In the genomic region with DNA sequence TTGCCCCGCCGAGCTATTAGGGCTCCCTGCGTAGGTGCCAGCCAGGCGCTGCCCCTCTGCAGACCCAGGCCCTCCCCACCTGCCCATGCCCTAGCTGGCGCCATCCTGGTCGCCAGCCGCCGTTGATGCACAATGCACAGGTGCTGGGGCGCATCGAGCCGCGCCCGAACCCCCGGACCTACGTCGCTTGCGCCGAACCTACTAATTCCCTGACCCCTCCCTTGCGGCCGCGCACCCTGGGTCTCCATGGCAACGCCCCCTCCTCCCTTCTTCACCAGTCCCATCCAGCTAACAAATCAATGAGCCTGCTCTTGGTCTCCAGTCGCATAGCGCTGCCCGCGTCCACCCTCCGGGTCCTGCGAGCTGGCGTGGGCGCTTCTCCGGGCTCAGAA, we compare ENCODE assay signal across 8 mouse cellular contexts. TPM values are rescaled to one million over a fixed set of nuclear protein-coding genes. Genes with fewer than 3 reads are reported as not detected.
A peak's percentile ranks its signal among the peaks of the same experiment; 100 is the strongest.
DNase-seq lines count a peak whose midpoint lies in the region; ATAC-seq and TF ChIP-seq lines count a peak whose summit lies in the region.

No protein-coding gene starts in this region.

- H3K4me2 ChIP-seq in embryonic facial prominence, embryonic 13.5 days, result peak overlapping the region; percentile 80
- peak overlapping the region; percentile 91 for H3K4me2 ChIP-seq in limb, embryonic 13.5 days (replicated peaks)
- H3K4me2 ChIP-seq in neural tube, embryonic 13.5 days, result peak overlapping the region; percentile 93

- H3K27ac ChIP-seq in kidney, adult 2 months (ENCODE audit: insufficient read depth, low read depth, low read length), result no peak overlapping the region
- no peak overlapping the region for H3K27ac ChIP-seq in ES-E14 (ENCODE audit: insufficient read depth, low read depth, low read length, poor library complexity, severe bottlenecking)
- H3K27ac ChIP-seq in embryonic facial prominence, embryonic 13.5 days, result no peak overlapping the region
- 0 out of 2 replicates have a peak overlapping the region, but pooled peaks have one; percentile 23 for H3K27ac ChIP-seq in limb, embryonic 13.5 days
- peak overlapping the region; percentile 94 for H3K27ac ChIP-seq in neural tube, embryonic 13.5 days (replicated peaks)

- no peak for TF ChIP-seq POLR2A in kidney, adult 2 months (IDR thresholded peaks at IDR 0.05; ENCODE audit: low read depth, low read length)

- peak overlapping the region; percentile 64 for H3K4me3 ChIP-seq in kidney, adult 2 months (ENCODE audit: insufficient read depth, low read depth, low read length)
- peak overlapping the region; percentile 68 to 76 for H3K4me3 ChIP-seq in ES-E14 (ENCODE audit: insufficient read depth in 1 of 2, low read depth in 1 of 2, low read length in 2 of 2, poor library complexity in 1 of 2, severe bottlenecking in 1 of 2)
- peak overlapping the region; percentile 76 for H3K4me3 ChIP-seq in embryonic facial prominence, embryonic 13.5 days
- peak overlapping the region; percentile 77 for H3K4me3 ChIP-seq in limb, embryonic 13.5 days
- peak overlapping the region; percentile 74 for H3K4me3 ChIP-seq in neural tube, embryonic 13.5 days

- no peaks in the 10 kb centered on the region for H3K36me3 ChIP-seq in kidney, adult 2 months (ENCODE audit: control insufficient read depth, insufficient read depth, low read length)
- H3K36me3 ChIP-seq in ES-E14 (ENCODE audit: control insufficient read depth, insufficient read depth, low read length, poor library complexity, severe bottlenecking), result no peaks in the 10 kb centered on the region
- H3K36me3 ChIP-seq in embryonic facial prominence, embryonic 13.5 days, result peaks cover 10% of the 10 kb centered on the region
- H3K36me3 ChIP-seq in limb, embryonic 13.5 days, result peaks cover 10% of the 10 kb centered on the region
- peaks cover 8% of the 10 kb centered on the region for H3K36me3 ChIP-seq in neural tube, embryonic 13.5 days

- H3K9ac ChIP-seq in ES-E14 (ENCODE audit: insufficient read depth, low read depth, low read length, poor library complexity, severe bottlenecking), result peak overlapping the region; percentile 45
- peak overlapping the region; percentile 72 for H3K9ac ChIP-seq in embryonic facial prominence, embryonic 13.5 days
- H3K9ac ChIP-seq in limb, embryonic 13.5 days, result peak overlapping the region; percentile 68
- H3K9ac ChIP-seq in neural tube, embryonic 13.5 days, result peak overlapping the region; percentile 88

- DNase-seq in kidney, adult 2 months, result no peak
- no peak for DNase-seq in kidney, postnatal 14 days
- DNase-seq in ES-E14 (ENCODE audit: low read depth, low spot score), result no peak
- no peak for DNase-seq in T-cell, adult 2 months (ENCODE audit: low spot score)
- DNase-seq in adrenal gland, postnatal 4 days (ENCODE audit: low spot score in 2 of 2), result no peak

- in situ Hi-C loops in ES-E14 (cut with MboI; ENCODE audit: low sequenced_read_pairs in 2 of 2, unreplicated experiment in 2 of 2), result loop anchor here in 1 of 2 experiments (10.0 kb wide), 1 partner anchor 503 kb away; a partner anchor contains a TSS

- no peak for TF ChIP-seq CTCF in kidney, adult 2 months (conservative IDR thresholded peaks at IDR 0.05; ENCODE audit: insufficient read depth, insufficient read length, low read depth, low read length)

- under 1% methylated on average over 31 of the region's 31 CpGs for WGBS in kidney, adult 2 months
- WGBS in embryonic facial prominence, embryonic 13.5 days, result 0% methylated on average over 31 of the region's 31 CpGs
- under 1% methylated on average over 31 of the region's 31 CpGs for WGBS in limb, embryonic 13.5 days
- WGBS in neural tube, embryonic 13.5 days, result under 1% methylated on average over 31 of the region's 31 CpGs

- H3K9me3 ChIP-seq in ES-E14 (ENCODE audit: control insufficient read depth, insufficient read depth, low read depth, low read length), result no peaks in the 10 kb centered on the region
- H3K9me3 ChIP-seq in embryonic facial prominence, embryonic 13.5 days, result no peaks in the 10 kb centered on the region
- H3K9me3 ChIP-seq in limb, embryonic 13.5 days, result no peaks in the 10 kb centered on the region
- no peaks in the 10 kb centered on the region for H3K9me3 ChIP-seq in neural tube, embryonic 13.5 days

- peaks cover 9% of the 10 kb centered on the region for H3K27me3 ChIP-seq in kidney, adult 2 months (replicated peaks; ENCODE audit: control insufficient read depth, insufficient read depth, low read length)
- peaks cover 83% of the 10 kb centered on the region for H3K27me3 ChIP-seq in embryonic facial prominence, embryonic 13.5 days
- peaks cover 65% of the 10 kb centered on the region for H3K27me3 ChIP-seq in limb, embryonic 13.5 days
- H3K27me3 ChIP-seq in neural tube, embryonic 13.5 days, result peaks cover 83% of the 10 kb centered on the region

- 0 out of 2 replicates have a peak, but pooled peaks have one; percentile 5 for ATAC-seq in embryonic facial prominence, embryonic 13.5 days (ENCODE audit: insufficient number of reproducible peaks, insufficient read depth, low FRiP score, low TSS enrichment, low read depth)
- no peak; the same call in 1 of the 2 replicates for ATAC-seq in limb, embryonic 13.5 days (ENCODE audit: low FRiP score, low read depth)
- ATAC-seq in neural tube, embryonic 13.5 days (ENCODE audit: low read depth), result peak; percentile 41; the same call in 1 of the 2 replicates

- peaks cover 18% of the 10 kb centered on the region; the same call in 1 of the 2 replicates for H3K4me1 ChIP-seq in kidney, adult 2 months (ENCODE audit: control insufficient read depth, insufficient read depth, low read length)
- peaks cover 0 to 8% of the 10 kb centered on the region in 2 experiments; a peak in 1 of 4 replicates for H3K4me1 ChIP-seq in ES-E14 (ENCODE audit: control insufficient read depth in 2 of 2, insufficient read depth in 2 of 2, low read length in 2 of 2, poor library complexity in 1 of 2)
- H3K4me1 ChIP-seq in embryonic facial prominence, embryonic 13.5 days, result peaks cover 87% of the 10 kb centered on the region
- H3K4me1 ChIP-seq in limb, embryonic 13.5 days, result peaks cover 89% of the 10 kb centered on the region
- peaks cover 74% of the 10 kb centered on the region for H3K4me1 ChIP-seq in neural tube, embryonic 13.5 days (replicated peaks)

TF ChIP-seq in ES-E14, 5 proteins besides CTCF, POLR2A, EP300 and RAD21:
- no peak for TF ChIP-seq ZC3H11A (IDR thresholded peaks at IDR 0.05; ENCODE audit: borderline replicate concordance, low read depth, low read length)
- no peak for TF ChIP-seq CHD2 (IDR thresholded peaks at IDR 0.05; ENCODE audit: low read depth, low read length)
- TF ChIP-seq HCFC1 (IDR thresholded peaks at IDR 0.05; ENCODE audit: borderline replicate concordance, insufficient read depth, low read length), result no peak
- no peak for TF ChIP-seq MAFK (IDR thresholded peaks at IDR 0.05; ENCODE audit: insufficient read depth, low read depth, low read length)
- TF ChIP-seq ZNF384 (IDR thresholded peaks at IDR 0.05; ENCODE audit: low read depth, low read length), result no peak
TF ChIP-seq in ES-E14: peak in this region for 0.

RNA-seq across cellular contexts. Expression of a gene that starts 0.6 kb away (rescaled TPM):
- 2.1 and 2.7 TPM in 2 replicates for polyA plus RNA-seq in kidney, adult 2 months (2012; rRNA removed)
- total RNA-seq in ES-E14 (2012; rRNA removed), result 1.1 and 1.2 TPM in 2 replicates
- polyA plus RNA-seq in embryonic facial prominence, embryonic 13.5 days (2015; fragmentation: Nextera tagmentation; extraction: Ambion mirVana), result 6.8 and 10.7 TPM in 2 replicates
- polyA plus RNA-seq in limb, embryonic 13.5 days (2015; fragmentation: Nextera tagmentation; extraction: Ambion mirVana), result 9.4 and 10.6 TPM in 2 replicates
- 7.0 and 8.5 TPM in 2 replicates for polyA plus RNA-seq in neural tube, embryonic 13.5 days (2015; fragmentation: Nextera tagmentation; extraction: Ambion mirVana)
- 10 to 100 TPM; 10.8 to 15.5 TPM for total RNA-seq in adrenal gland, postnatal 4 days (2021)

RNA-seq across cellular contexts. Expression of a gene that starts 18.6 kb away (rescaled TPM):
- 3.5 and 3.9 TPM in 2 replicates for polyA plus RNA-seq in kidney, adult 2 months (2012; rRNA removed)
- 12.6 and 13.9 TPM in 2 replicates for total RNA-seq in ES-E14 (2012; rRNA removed)
- polyA plus RNA-seq in embryonic facial prominence, embryonic 13.5 days (2015; fragmentation: Nextera tagmentation; extraction: Ambion mirVana), result 54.4 and 64.8 TPM in 2 replicates
- 62.8 and 66.7 TPM in 2 replicates for polyA plus RNA-seq in limb, embryonic 13.5 days (2015; fragmentation: Nextera tagmentation; extraction: Ambion mirVana)
- 17.4 and 21.4 TPM in 2 replicates for polyA plus RNA-seq in neural tube, embryonic 13.5 days (2015; fragmentation: Nextera tagmentation; extraction: Ambion mirVana)
- 10 to 100 TPM in 1 of 2 experiments, 1 to 10 TPM in 1; 9.5 to 10.1 TPM for total RNA-seq in adrenal gland, postnatal 4 days (2021)

RNA-seq across cellular contexts. Expression of a gene that starts 44.7 kb away (rescaled TPM):
- polyA plus RNA-seq in kidney, adult 2 months (2012; rRNA removed), result 9.3 and 10.6 TPM in 2 replicates
- 0.90 and 1.8 TPM in 2 replicates for total RNA-seq in ES-E14 (2012; rRNA removed)
- polyA plus RNA-seq in embryonic facial prominence, embryonic 13.5 days (2015; fragmentation: Nextera tagmentation; extraction: Ambion mirVana), result 13.0 and 14.4 TPM in 2 replicates
- polyA plus RNA-seq in limb, embryonic 13.5 days (2015; fragmentation: Nextera tagmentation; extraction: Ambion mirVana), result 10.7 and 11.3 TPM in 2 replicates
- polyA plus RNA-seq in neural tube, embryonic 13.5 days (2015; fragmentation: Nextera tagmentation; extraction: Ambion mirVana), result 14.8 and 16.5 TPM in 2 replicates
- 10 to 100 TPM; 69.7 to 76.8 TPM for total RNA-seq in adrenal gland, postnatal 4 days (2021)

RNA-seq across cellular contexts. Expression of a gene that starts 53.3 kb away (rescaled TPM):
- not detected in 2 replicates for polyA plus RNA-seq in kidney, adult 2 months (2012; rRNA removed)
- total RNA-seq in ES-E14 (2012; rRNA removed), result not detected in 2 replicates
- polyA plus RNA-seq in embryonic facial prominence, embryonic 13.5 days (2015; fragmentation: Nextera tagmentation; extraction: Ambion mirVana), result not detected in 2 replicates
- not detected in 2 replicates for polyA plus RNA-seq in limb, embryonic 13.5 days (2015; fragmentation: Nextera tagmentation; extraction: Ambion mirVana)
- polyA plus RNA-seq in neural tube, embryonic 13.5 days (2015; fragmentation: Nextera tagmentation; extraction: Ambion mirVana), result not detected in 2 replicates
- not detected for total RNA-seq in adrenal gland, postnatal 4 days (2021)

Comparison
In these comparisons a context has a peak if more than half of its experiments do, and no peak if none do; other contexts are left out.
1. H3K27ac ChIP-seq: peak in limb, embryonic 13.5 days (single experiment) and neural tube, embryonic 13.5 days (single experiment); none in kidney, adult 2 months (single experiment), ES-E14 (single experiment) and embryonic facial prominence, embryonic 13.5 days (single experiment).
2. Peak in every context shown above with its lines, with median percentiles within 50 percentile points of each other: H3K4me3 ChIP-seq, H3K9ac ChIP-seq and H3K4me2 ChIP-seq.